Mouse (Mus musculus) brain, embryonic 14.5 days (tissue): ENCODE measurements at regions not wholly inside any gene's neighbourhood (a gene's known extent, or its start where the extent isn't known, plus 50 kb on each side); places are given as distances from the start of the nearest gene placed in this dataset.

ENCODE experiments used
- CTCF ChIP-seq: fragments of 200-500 bp; IDR thresholded peaks from 2 replicates; pipeline ENCODE4 v1.5.1; 2012; ENCODE audit warnings: inconsistent platforms, mild to moderate bottlenecking, moderate library complexity, borderline replicate concordance; ENCODE audit not compliant: insufficient read depth, insufficient read length; ENCODE audit errors: extremely low read depth
- POLR2A ChIP-seq: fragments of 200-500 bp; IDR thresholded peaks from 2 replicates; pipeline ENCODE4 v1.6.1; 2012; ENCODE audit warnings: mild to moderate bottlenecking, inconsistent platforms, borderline replicate concordance; ENCODE audit not compliant: poor library complexity, insufficient read depth, insufficient read length, severe bottlenecking; ENCODE audit errors: extremely low read depth

- no peak for TF ChIP-seq POLR2A
- TF ChIP-seq CTCF, result no peak
These were observed 303.7 kb downstream of the Tbc1d1 start for GRCm38 (mm10) chr5:64459807-64460206.
